Comparison of ENCODE assay signal across 23 mouse cellular contexts in the genomic region with DNA sequence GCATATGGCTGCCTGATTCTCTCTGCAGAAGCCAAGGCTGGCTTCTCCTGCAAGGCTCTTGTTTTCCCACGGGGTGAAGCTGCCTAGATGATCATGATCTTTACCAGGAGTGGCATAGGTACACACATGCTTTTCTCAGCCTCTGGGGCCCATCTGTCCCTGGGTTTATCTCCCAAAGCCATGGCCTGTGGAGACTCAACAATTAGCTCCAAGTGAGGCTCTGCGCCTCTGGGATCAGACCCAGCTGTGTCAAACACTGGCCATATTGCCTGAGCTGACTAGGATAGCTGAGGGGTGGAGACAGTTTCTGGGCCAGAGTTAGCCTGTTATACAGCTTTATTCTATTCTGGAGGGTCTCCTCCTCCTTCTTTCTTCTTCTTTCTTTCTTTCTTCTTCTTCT. TPM values are rescaled to one million over a fixed set of nuclear protein-coding genes. Genes with fewer than 3 reads are reported as not detected.
DNase-seq lines count a peak whose midpoint lies in the region; ATAC-seq lines count a peak whose summit lies in the region.
"Had no signal": no experiment of that assay in that cellular context is flagged by ENCODE, and none has a peak within 500 bp of the region (broad histone marks: within the 10 kb centered on the region; RNA-seq: fewer than 3 reads in every experiment).

No protein-coding gene starts in this region.

- H3K9me3 ChIP-seq in embryonic facial prominence, embryonic 14.5 days (ENCODE audit: control insufficient read depth, low read length): no peaks in the 10 kb centered on the region
- H3K9me3 ChIP-seq in embryonic facial prominence, embryonic 10.5 days: no peaks in the 10 kb centered on the region
- H3K9me3 ChIP-seq in embryonic facial prominence, embryonic 15.5 days (replicated peaks): no peaks in the 10 kb centered on the region
- H3K9me3 ChIP-seq in midbrain, embryonic 16.5 days (replicated peaks; ENCODE audit: control insufficient read depth, low read length, poor library complexity, severe bottlenecking): 0 out of 2 replicates have a peak, but pooled peaks cover 4% of the 10 kb centered on the region
- H3K9me3 ChIP-seq: embryonic facial prominence, embryonic 12.5 days; forebrain, embryonic 15.5 days; G1E had no signal

- H3K9ac ChIP-seq in embryonic facial prominence, embryonic 14.5 days (ENCODE audit: low read depth, low read length): no peak overlapping the region
- H3K9ac ChIP-seq in embryonic facial prominence, embryonic 15.5 days: no peak overlapping the region
- no peak overlapping the region for H3K9ac ChIP-seq in midbrain, embryonic 16.5 days (ENCODE audit: low read depth, low read length)
- H3K9ac ChIP-seq: embryonic facial prominence, embryonic 12.5 days; forebrain, embryonic 13.5 days; forebrain, embryonic 15.5 days; forebrain, postnatal 0 days had no signal

- DNase-seq in embryonic facial prominence, embryonic 14.5 days (ENCODE audit: low spot score): no peak
- no peak for DNase-seq in embryonic facial prominence, embryonic 10.5 days (ENCODE audit: low spot score)
- peak; percentile 26 for DNase-seq in retina, postnatal 1 day
- no peak for DNase-seq in retina, embryonic 14.5 days (ENCODE audit: low spot score)
- DNase-seq: adrenal gland, adult 8-10 months; adrenal gland, postnatal 14 days; B cell, adult 2 months; cerebellum, adult 11 months; cerebellum, adult 18-20 months; cerebellum, adult 8-10 months; cerebellum, adult 9-11 months; cerebellum, postnatal 14 days; cerebellum, postnatal 36 days; embryo, embryonic 11 days; forebrain, postnatal 0 days had no signal

- no peaks in the 10 kb centered on the region for H3K36me3 ChIP-seq in embryonic facial prominence, embryonic 14.5 days (ENCODE audit: control insufficient read depth, insufficient read depth, low read length)
- no peaks in the 10 kb centered on the region for H3K36me3 ChIP-seq in embryonic facial prominence, embryonic 10.5 days (replicated peaks)
- H3K36me3 ChIP-seq in embryonic facial prominence, embryonic 15.5 days: no peaks in the 10 kb centered on the region
- H3K36me3 ChIP-seq in midbrain, embryonic 16.5 days (ENCODE audit: control insufficient read depth, insufficient read depth, low read length): no peaks in the 10 kb centered on the region
- H3K36me3 ChIP-seq: embryonic facial prominence, embryonic 12.5 days; forebrain, embryonic 15.5 days; G1E had no signal

- 79% methylated on average over 2 of the region's 2 CpGs for WGBS in embryonic facial prominence, embryonic 14.5 days
- WGBS in embryonic facial prominence, embryonic 10.5 days: 84% methylated on average over 2 of the region's 2 CpGs
- 76% methylated on average over 2 of the region's 2 CpGs for WGBS in embryonic facial prominence, embryonic 15.5 days
- 73% methylated on average over 2 of the region's 2 CpGs for WGBS in midbrain, embryonic 16.5 days

- no peaks in the 10 kb centered on the region for H3K27me3 ChIP-seq in embryonic facial prominence, embryonic 14.5 days (replicated peaks; ENCODE audit: control insufficient read depth, insufficient read depth, low read length)
- no peaks in the 10 kb centered on the region for H3K27me3 ChIP-seq in embryonic facial prominence, embryonic 10.5 days (replicated peaks; ENCODE audit: low read depth, poor library complexity, severe bottlenecking)
- no peaks in the 10 kb centered on the region for H3K27me3 ChIP-seq in embryonic facial prominence, embryonic 15.5 days
- H3K27me3 ChIP-seq in midbrain, embryonic 16.5 days (ENCODE audit: control insufficient read depth, insufficient read depth, low read depth, low read length): no peaks in the 10 kb centered on the region
- H3K27me3 ChIP-seq: CH12.LX; embryonic facial prominence, embryonic 12.5 days; forebrain, embryonic 13.5 days; forebrain, embryonic 15.5 days had no signal

- H3K27ac ChIP-seq in embryonic facial prominence, embryonic 14.5 days (replicated peaks; ENCODE audit: low read depth, low read length): no peak overlapping the region
- no peak overlapping the region for H3K27ac ChIP-seq in embryonic facial prominence, embryonic 10.5 days (replicated peaks)
- no peak overlapping the region for H3K27ac ChIP-seq in embryonic facial prominence, embryonic 15.5 days (replicated peaks)
- no peak overlapping the region for H3K27ac ChIP-seq in midbrain, embryonic 16.5 days (ENCODE audit: low read length)
- H3K27ac ChIP-seq: embryonic facial prominence, embryonic 12.5 days; forebrain, embryonic 13.5 days; forebrain, embryonic 15.5 days had no signal

- no peak overlapping the region for H3K4me2 ChIP-seq in embryonic facial prominence, embryonic 14.5 days (ENCODE audit: low read depth, low read length)
- no peak overlapping the region for H3K4me2 ChIP-seq in embryonic facial prominence, embryonic 15.5 days (replicated peaks)
- no peak overlapping the region for H3K4me2 ChIP-seq in midbrain, embryonic 16.5 days (ENCODE audit: low read length)
- H3K4me2 ChIP-seq: embryonic facial prominence, embryonic 12.5 days; forebrain, embryonic 13.5 days; forebrain, embryonic 15.5 days had no signal

- no peak overlapping the region for H3K4me3 ChIP-seq in embryonic facial prominence, embryonic 14.5 days (ENCODE audit: low read depth, low read length)
- no peak overlapping the region for H3K4me3 ChIP-seq in embryonic facial prominence, embryonic 10.5 days
- H3K4me3 ChIP-seq in embryonic facial prominence, embryonic 15.5 days (replicated peaks): no peak overlapping the region
- no peak overlapping the region for H3K4me3 ChIP-seq in midbrain, embryonic 16.5 days (ENCODE audit: low read depth, low read length)
- H3K4me3 ChIP-seq: embryonic facial prominence, embryonic 12.5 days; forebrain, embryonic 13.5 days; forebrain, embryonic 15.5 days had no signal

- ATAC-seq in embryonic facial prominence, embryonic 14.5 days (ENCODE audit: low read depth): peak; percentile 23; the same call in 1 of the 2 replicates
- ATAC-seq in embryonic facial prominence, embryonic 15.5 days (ENCODE audit: insufficient number of reproducible peaks, low FRiP score, low TSS enrichment, low read depth): 0 out of 2 replicates have a peak, but pooled peaks have one; percentile 30
- ATAC-seq in midbrain, embryonic 16.5 days: no peak
- ATAC-seq: CD4-positive, CD25-positive, alpha-beta regulatory T cell, adult 4 months; forebrain, embryonic 13.5 days; forebrain, embryonic 15.5 days; forebrain, postnatal 0 days had no signal

- no peaks in the 10 kb centered on the region for H3K4me1 ChIP-seq in embryonic facial prominence, embryonic 14.5 days (ENCODE audit: control insufficient read depth, insufficient read depth, low read length)
- H3K4me1 ChIP-seq in embryonic facial prominence, embryonic 10.5 days: peaks cover 24% of the 10 kb centered on the region
- peaks cover 15% of the 10 kb centered on the region; the same call in 1 of the 2 replicates for H3K4me1 ChIP-seq in embryonic facial prominence, embryonic 15.5 days
- no peaks in the 10 kb centered on the region for H3K4me1 ChIP-seq in midbrain, embryonic 16.5 days (ENCODE audit: control insufficient read depth, insufficient read depth, low read length)

RNA-seq across cellular contexts. Expression of a gene that starts 39.3 kb away (rescaled TPM):
- polyA plus RNA-seq in embryonic facial prominence, embryonic 14.5 days (2014; fragmentation: Nextera tagmentation; extraction: Ambion mirVana): 2.3 and 2.4 TPM in 2 replicates
- polyA plus RNA-seq in embryonic facial prominence, embryonic 10.5 days (2016; fragmentation: Nextera tagmentation; extraction: Ambion mirVana): 0.34 and 0.77 TPM in 2 replicates
- polyA plus RNA-seq in embryonic facial prominence, embryonic 15.5 days (2015; fragmentation: Nextera tagmentation; extraction: Ambion mirVana): 4.3 and 4.7 TPM in 2 replicates
- 2.4 and 2.6 TPM in 2 replicates for polyA plus RNA-seq in midbrain, embryonic 16.5 days (2015; fragmentation: Nextera tagmentation; extraction: Ambion mirVana)
- polyA plus RNA-seq: CD4-positive, CD25-positive, alpha-beta regulatory T cell, adult 4 months; G1E had no signal

RNA-seq across cellular contexts. Expression of a gene that starts 59.1 kb away (rescaled TPM):
- polyA plus RNA-seq in embryonic facial prominence, embryonic 14.5 days (2014; fragmentation: Nextera tagmentation; extraction: Ambion mirVana): 57.0 and 63.3 TPM in 2 replicates
- 27.2 and 29.1 TPM in 2 replicates for polyA plus RNA-seq in embryonic facial prominence, embryonic 10.5 days (2016; fragmentation: Nextera tagmentation; extraction: Ambion mirVana)
- 51.1 and 54.1 TPM in 2 replicates for polyA plus RNA-seq in embryonic facial prominence, embryonic 15.5 days (2015; fragmentation: Nextera tagmentation; extraction: Ambion mirVana)
- 45.1 and 45.6 TPM in 2 replicates for polyA plus RNA-seq in midbrain, embryonic 16.5 days (2015; fragmentation: Nextera tagmentation; extraction: Ambion mirVana)
